Mouse (Mus musculus): ENCODE measurements around the gene Tdp2.

DNA sequence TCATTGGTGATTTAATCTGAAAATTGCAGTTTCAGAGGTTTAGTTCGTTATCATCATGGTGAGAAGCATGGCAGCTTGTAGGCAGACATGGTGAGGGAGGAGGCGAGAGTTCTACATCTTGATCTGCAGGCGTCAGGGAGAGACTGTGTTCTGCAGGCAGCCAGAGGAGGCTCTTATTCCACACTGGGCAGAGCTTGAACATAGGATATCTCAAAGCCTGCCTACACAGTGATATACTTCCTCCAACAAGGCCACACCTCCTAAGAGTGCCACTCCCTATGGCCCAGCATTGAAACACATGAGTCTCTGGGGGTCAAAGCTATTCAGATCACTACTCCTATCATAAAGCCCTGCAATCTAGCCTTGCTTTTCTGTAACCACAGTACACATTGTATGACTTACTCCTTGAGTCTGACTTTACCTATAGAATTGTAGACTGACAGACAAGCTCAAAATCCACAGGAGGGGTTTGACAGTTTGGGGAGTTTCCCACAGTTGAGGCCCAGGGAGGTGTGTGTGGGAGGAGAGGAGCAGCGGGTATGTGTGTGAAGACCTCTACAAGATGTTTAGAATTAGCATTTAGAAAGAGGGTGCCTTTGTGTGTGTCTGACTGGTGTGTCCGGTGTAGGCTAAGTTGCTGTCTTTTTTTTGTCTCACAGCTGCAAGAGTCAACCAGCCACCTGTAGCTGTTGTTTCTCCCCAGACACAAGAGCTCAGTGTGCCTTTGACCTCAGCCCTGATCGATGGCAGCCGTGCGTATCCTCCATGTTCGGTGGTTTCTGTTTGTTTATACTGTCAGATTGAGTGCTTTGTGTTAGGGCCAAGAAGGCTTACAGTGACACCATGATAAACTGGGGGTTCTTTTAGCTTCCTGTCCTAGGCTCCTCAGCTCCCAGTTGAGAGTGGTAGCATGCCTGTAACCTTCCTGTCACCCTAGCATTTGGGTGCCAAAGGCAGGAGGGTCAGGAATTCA, 35.2 kb downstream of the Tdp2 start:
- TF ChIP-seq SIN3A (IDR thresholded peaks at IDR 0.05; ENCODE audit: low read length) (no peak), ZC3H11A (IDR thresholded peaks at IDR 0.05; ENCODE audit: low read depth, low read length) (no peak)
